Mouse (Mus musculus) spleen, adult 2 months (tissue): ENCODE data around the gene Taf1c.

ENCODE experiments used
- CTCF ChIP-seq: fragments of 200-500 bp; IDR thresholded peaks from 2 replicates; pipeline ENCODE4 v1.5.1; 2011; ENCODE audit warnings: mild to moderate bottlenecking, inconsistent platforms; ENCODE audit not compliant: insufficient read depth, insufficient read length, insufficient replicate concordance; ENCODE audit errors: extremely low read depth
- POLR2A ChIP-seq: fragments of 200-500 bp; IDR thresholded peaks from 2 replicates; pipeline ENCODE4 v1.6.1; 2011; ENCODE audit warnings: low read depth, low read length, inconsistent platforms

- TF ChIP-seq POLR2A (no peak), CTCF (no peak)
These were observed 20.8 kb upstream of the Taf1c start for GRCm38 (mm10) chr8:119625788-119626187.
